Mouse (Mus musculus): Measurements from ENCODE around the gene Treh.

Treh gene

DNA sequence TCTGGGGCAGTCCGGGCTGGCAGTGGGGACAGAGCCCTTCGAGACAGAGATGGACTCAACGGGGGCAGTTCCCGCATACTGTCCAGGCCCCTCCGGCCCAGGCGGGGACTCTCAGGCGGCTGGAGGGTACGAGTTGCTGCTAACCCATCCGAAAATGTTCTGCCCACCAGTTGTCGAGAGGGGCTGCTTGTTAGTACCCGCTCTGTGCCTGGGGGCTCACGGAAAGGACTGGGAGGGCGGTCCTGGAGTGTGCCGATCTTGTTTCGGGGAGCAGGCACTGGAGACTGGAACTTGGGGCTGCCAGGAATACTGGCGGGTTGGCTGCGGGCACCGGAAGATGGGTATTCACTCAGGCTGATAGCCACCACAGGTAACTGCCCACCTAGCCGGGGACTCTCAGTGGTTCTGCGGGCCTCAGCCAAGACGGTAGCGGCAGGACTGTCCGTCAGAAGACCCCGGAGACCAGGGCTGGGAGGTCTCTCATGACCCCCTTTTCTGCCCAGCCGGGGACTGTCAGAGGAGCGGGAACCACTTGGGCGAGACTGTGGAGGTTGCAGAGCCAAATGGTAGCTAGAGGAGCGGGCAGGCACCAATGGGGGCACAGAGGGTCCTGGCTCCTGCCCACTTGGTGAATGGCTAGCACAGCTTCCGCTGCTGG, 42.8 kb downstream of the Treh start:
- no peak for DNase-seq (ENCODE audit: low read depth, low spot score)

DNA sequence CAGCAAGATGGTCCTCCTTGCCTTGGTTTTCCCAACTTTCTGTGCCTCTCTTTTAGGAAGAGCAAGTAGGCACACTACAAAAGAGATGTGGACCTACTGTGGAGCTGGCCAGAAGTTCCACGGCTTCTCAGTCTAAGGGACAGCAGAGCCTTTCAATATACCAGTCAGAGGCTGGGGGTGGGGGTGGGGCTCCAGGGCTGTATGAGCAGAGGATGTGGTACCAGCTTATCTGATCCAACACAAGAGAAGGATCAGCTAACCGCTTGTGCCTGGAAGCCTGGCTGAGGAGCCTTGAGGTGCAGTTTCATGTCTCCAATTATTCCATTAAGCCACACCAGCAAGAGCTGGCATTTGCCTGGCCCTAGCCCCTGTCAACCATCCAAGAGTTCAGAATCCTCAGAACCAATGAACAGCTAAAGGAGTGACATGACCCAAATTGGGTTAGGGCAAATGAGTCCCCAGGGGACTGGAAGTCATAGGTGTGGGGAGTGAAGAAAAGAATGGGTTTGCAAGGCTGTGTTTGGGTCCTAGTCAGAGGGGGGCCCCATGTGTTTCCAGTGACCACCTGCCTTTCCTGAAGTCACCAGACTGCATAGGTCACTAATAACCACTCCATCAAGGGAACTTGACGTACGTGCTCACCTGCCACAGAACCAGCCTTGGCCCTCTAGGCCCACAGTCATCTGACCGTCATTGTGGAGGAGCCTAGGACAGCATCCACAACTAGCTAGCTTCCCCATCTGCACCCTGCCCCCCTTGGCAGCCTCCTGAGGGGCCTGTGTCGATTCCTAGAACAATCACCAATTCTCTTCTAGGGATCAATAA, 44.2 kb downstream of the Treh start:
- DNase-seq (ENCODE audit: low read depth, low spot score) = no peak

DNA sequence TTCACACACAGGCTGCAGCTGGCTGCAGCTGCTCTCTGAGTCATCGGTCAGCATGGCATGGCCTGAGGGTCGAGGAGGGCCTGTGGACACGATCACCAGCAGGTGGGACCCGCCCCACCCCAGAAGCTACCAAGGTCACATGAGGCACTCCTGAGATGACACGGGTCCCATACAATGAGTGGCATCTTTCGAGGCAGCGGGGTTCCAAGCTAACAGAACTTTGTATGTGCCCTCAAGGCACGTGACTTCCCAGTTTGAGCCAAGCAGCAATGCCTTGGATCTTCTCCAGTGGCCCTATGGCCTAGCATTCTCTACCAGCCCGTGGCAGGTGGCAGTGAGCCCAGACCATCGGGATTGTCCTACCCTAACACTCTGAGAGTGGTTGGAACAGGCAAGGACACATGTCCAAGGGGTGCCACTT, 44.8 kb downstream of the Treh start:
- no peak for DNase-seq (ENCODE audit: low read depth, low spot score)

DNA sequence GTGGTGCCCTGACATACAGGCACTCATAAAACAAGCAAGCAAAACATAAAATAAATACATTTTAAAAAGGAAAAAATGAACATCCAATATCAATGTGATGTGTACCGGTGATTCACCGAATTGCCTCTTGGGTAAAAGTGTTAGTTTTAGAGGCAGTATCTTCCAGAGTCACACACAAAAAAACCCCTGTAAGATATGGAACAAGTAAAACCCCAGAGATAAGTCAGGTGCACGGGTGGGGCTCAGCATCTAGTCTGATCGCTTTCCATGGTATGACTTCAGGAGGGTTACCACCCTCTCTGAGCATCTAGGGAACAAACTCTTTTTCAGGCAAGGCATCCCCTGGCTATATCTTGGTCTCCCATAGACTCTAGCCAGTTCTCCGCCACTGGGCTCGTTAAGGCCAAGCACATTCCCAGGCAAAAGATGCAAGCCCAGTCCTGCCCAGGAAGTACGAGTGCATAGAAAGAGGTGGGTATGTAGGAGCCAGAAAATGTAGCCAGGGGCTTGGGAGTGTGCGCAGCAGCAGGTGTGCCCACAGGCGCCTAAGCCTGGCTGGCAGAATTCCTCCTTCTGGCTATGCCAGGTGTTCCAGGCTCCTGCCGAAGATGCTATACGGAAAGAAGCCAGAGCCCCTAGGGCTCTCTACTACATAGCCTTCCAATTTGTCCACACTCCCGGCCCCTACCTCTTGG, 46.1 kb downstream of the Treh start:
- no peak for DNase-seq (ENCODE audit: low read depth, low spot score)

DNA sequence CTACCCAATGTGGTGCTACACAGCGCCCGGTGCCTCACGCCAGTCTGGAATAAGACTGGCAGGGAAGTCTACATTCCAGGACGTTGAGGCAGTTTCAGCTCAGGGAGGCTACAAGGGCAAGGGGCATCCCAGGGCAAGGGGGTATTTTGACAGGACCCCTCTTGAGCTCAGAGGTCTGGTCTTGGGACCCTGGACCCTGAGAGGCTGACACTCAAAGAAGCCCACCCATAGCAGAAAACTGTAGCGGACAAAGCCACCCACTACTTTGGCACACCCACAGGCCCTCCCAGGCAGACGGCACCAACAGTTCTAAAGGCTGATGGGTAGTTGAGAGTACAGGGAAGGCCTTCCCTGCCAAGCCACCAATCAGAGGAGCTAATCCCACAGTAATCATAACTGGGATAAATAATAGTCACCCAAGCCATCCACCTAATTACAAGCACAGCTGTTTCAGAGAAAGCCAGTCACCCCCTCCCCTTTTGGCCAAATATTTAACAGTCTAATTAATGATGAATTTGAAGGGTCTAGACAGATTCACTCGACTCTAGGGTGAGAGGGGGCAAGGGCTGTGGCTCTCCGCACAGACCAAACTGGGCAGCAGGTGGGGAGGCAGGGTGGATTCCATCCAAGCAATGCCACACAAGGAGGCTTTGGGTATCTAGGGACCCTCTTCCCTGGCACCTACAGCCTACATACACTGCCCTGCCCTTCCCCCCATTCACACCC, 46.8 kb downstream of the Treh start:
- no peak for DNase-seq (ENCODE audit: low read depth, low spot score)

DNA sequence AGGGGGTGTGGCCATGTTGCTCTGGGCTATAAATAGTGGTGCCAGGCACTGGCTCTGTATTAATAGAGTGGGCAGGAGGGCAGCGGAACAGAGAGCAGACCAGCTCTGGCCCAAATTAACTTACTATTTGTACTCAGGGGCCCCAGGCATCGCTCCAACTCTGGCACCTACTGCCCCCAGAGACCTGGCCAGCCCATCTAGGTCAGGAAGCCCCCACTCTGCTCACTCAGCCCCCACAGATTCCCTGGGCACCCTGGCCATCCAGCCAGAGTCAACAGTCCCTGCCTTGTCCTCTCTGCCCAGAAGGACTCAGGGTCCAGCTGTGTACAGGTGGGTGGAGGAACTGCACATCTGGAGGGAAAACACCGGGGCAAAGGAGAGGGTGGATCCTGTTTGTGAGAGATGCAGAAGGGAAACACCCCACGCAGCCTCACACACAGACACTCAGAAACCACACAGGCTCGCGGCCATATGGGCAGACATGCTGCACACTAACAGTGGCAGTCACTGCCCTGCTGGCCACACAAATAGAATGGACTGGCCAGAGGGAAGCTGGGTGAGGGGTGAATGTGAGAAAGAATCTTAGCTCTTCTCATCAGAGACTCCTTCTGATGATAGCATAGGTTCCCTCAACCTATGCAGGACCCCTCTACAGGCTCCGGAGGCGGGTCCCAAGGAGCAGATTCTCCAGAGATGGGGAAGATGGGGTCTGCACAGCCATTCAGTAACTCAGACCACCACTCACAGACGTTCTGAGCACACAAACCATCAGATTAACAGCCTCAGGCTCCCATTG, 47.5 kb downstream of the Treh start:
- DNase-seq (ENCODE audit: low read depth, low spot score) = no peak

DNA sequence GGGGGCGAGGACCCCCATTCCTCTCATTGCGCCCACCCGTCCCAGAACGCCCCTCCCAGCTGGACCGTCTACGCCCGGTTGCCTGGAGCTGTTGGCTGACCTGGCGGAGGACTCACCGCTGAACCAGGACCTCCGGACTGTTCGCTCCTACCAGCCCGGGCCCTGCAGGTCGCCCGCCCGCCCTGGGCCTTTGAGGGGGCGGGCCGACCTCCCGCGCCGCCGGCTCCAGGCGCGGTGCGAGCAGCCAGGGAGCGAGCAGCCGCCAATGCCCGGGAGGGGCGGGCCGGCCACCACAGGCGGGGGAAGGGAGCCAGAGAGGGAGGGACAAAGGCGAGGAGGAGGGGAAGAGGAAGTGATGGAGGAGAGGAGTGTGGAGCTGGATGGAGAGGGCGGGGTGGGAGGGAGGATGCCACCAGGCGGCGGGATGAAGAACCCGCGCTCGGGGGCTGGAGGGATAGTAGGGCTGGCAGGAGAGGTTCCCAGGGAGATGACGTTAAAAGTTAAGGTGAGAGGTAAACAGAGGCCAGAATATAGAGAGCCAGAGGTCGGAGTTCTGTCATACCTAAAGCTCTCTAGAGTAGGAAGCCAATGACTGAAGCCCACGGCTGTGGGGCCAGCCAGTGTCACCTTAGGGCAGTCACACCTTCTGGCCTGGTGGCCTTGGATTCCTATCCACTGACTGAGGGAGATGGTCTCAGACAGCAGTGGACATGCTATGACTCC, 48.3 kb downstream of the Treh start:
- peak; percentile 78 for DNase-seq (ENCODE audit: low read depth, low spot score)

DNA sequence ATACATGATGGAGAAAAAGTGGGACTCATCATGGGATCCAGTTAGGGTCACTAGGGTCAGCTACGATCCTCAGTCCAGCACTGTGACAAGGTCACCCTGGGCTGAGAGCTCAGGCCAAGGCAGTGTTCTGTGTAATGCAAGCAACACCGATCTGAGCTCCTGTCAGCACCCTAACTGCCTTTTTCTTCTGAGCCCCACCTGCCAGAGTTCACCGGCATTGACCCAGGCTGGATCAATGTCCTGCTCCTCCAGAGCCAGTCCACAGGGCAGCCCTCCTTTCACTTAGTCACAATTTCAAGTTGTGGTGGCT, 48.8 kb downstream of the Treh start:
- DNase-seq (ENCODE audit: low read depth, low spot score) = no peak

DNA sequence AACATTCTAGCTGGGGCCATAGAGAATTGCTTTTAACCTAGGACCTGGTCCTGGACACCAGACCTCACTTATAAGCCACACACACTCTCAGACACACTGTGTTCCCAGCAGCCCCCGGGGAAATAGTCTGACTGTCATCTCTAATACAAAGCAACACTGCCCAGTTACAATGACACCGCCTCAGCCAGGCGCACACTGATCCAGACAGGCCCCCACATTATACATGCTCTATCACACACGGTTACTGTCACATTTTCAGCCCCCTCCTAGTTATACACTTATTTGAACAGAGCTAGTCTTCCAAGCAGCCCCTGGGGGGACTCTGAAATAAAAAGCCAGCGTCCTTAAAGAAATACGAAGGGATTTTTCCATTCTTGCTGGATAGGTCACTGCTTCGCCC, 49.5 kb downstream of the Treh start:
- no peak for DNase-seq (ENCODE audit: low read depth, low spot score)

DNA sequence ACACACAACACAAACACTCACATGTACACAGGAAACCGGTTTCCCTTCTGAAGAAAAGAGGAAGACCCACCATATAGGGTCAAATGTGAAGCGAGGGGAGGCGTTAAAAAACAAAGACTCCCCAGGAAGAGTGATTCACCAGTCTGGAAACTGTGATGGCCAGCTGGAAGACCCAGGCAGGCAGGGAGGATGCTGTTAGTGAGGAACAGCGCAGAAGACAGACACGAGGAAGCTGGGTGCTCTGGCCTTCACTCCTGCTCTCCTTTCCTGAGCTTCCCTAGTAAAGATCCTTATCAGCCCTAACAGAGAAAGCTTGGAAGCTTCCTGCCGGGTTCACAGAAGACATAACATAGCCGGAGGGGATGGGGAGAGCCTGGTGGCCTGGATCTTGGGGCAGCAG, 50.0 kb downstream of the Treh start:
- no peak for DNase-seq (ENCODE audit: low read depth, low spot score)

DNA sequence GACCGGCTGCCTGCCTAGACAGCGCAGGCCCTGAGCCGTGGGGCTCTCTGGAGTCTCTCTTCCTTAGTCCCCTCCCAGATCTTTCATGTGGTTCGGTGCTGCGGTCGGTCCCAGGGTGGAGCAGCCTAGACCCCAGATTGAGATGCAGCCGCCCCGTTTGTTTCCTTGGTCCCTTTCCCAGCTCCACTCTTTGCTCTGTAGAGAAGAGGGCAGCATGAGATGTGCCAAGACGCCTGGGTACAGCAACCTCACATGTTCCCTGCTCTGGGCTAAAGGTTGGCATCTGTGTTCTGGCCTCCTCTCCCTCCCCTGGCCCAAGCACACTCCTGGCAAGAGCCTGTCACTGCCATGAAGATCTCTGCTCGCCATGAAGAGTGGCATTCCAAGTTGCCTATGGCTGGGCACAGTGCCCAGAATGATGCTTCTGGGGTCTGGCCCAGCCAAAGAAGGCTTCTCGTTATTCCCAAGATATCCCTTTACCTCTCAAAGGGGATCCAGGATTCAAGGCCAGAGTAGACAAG, 50.5 kb downstream of the Treh start:
- DNase-seq (ENCODE audit: low read depth, low spot score) = no peak

DNA sequence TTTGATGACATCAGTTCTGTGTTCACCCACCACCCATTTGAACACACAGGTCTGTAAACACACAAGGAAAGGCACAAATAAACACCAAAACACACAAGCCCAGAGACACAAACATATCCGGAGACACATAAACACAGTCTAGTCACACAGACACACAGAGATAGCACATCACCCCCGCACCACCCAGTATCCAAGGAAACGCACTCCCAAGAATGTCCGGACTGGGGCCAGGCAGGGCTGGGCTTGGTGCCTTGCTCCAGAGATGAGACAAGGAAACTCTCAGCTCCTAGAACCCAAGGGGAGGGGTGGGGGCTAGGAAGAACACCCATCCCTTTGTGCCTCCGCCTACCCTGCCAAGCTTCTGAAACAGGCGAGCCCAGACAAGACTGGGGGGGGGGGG, 51.2 kb downstream of the Treh start:
- no peak for DNase-seq (ENCODE audit: low read depth, low spot score)

DNA sequence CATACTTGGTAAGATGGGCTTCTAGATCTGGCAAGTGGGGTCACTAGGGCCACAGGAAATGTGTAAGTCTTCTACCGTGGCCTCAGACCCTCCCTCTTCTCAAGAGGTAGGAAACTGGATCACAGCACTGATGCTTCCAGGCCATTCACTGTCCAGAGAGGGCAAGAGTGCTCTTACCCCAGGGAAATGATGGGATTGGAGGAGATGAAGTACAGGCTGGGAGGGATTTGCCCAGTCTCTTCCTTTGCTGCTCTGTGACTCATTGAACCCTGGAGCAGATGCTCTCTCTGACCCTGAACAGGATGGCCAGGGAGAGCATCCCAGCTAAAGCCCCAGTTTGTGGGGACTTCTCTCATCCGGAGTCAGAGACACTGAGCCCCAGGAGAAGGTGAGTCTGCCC, 51.6 kb downstream of the Treh start:
- no peak for DNase-seq (ENCODE audit: low read depth, low spot score)

DNA sequence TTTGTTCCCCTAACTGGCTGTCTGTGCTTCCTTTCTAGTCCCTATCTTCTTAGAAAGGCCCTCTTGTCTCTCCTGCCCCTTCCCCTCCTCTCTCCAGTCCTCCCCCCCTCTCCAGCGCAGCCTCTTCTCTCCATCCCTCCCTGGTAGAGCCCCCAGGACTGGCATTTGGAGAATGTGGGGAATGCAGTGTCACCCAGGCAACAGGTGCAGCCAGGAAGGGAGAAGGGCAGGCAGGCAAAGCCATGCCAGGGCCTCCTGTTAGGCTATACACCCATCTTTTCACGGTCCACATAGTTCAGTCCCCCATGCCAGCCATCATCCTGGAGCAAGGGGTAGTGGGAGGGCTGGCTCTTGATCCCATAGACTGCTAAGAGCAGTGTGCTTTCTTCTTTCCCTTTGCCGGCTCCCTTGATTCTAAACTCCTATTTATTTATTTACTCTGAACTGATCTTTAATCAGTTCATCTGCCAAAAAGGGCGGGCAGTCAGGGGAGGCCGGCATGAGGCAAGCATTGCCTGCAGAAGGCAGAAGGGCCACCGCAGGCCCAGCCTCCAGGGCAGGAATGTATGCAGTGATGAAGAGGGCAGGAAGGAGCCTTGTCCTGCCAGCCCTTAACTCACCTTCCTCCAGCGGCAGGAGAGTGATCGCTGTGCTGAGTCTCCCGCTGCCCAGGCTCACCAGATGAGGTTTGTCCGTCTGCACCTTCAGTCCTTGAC, 53.6 kb downstream of the Treh start:
- no peak for DNase-seq (ENCODE audit: low read depth, low spot score)

DNA sequence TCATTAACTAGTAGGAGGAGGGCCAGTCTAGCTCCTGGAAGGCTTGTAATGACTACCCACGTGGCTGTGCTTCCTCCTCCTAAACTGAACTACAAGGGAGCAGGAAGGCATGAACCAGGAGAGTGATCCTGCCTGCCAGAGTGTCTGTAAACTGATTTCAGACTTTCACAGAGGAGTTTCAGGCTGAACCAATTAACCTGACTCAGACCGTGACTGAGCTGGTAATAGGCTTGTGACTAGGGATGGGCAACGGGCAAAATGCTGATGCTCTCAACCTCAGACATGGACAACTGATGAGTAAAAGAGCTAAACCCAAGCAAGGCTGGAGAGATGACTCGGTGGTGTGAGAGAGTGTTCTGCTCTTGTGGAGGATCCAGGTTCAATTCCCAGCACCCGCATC, 54.4 kb downstream of the Treh start:
- DNase-seq (ENCODE audit: low read depth, low spot score) = no peak

DNA sequence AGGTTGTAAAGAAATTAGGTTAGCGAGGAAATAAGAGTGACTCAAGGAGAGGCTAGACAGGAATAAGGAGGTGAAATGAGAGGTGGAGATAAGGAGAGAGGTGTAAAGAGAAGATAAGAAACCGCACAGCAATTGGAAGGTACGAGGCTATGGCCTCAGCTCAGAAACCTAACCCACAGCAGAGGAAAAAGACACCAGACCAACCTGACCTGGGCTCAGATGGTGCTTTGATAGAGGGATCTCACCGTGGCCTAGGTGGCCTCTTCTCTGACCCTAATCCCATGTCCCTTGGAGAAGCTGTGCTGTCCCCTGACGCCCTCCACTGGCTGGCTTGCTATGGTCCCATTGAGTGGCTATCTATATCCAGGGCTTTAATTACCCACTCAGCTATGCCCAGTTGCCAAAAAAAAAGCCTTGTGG, 59.1 kb downstream of the Treh start:
- no peak for DNase-seq (ENCODE audit: low read depth, low spot score)

DNA sequence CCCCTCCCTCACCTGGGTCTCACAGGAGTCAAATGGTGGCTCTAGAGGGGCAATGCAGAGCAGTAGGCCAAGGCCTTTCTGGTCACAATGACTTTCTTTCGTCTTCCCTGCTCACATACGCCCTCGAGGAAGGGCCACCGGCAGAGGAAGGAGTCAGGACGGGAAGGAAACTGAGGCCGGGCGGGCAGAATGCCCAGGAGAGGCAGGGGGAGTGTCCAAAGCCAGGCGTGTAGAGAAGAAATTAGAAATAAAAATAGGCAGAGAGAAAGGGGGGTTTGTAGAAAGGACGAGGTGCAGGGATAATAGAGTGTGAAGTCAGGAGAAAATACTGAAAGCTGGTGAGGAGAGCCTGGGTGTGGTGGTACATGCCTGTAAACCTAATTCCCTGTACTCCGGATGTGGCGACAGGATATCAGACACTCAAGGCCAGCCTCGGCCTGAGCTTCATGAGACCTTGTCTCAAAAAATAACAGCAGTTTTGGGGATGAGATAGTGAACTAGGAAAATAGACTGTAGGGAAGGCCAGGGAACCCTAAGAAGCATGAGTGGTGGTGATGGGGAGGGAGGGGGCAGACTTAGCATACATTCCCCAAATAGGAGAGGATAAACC, 60.0 kb downstream of the Treh start:
- no peak for DNase-seq (ENCODE audit: low read depth, low spot score)

DNA sequence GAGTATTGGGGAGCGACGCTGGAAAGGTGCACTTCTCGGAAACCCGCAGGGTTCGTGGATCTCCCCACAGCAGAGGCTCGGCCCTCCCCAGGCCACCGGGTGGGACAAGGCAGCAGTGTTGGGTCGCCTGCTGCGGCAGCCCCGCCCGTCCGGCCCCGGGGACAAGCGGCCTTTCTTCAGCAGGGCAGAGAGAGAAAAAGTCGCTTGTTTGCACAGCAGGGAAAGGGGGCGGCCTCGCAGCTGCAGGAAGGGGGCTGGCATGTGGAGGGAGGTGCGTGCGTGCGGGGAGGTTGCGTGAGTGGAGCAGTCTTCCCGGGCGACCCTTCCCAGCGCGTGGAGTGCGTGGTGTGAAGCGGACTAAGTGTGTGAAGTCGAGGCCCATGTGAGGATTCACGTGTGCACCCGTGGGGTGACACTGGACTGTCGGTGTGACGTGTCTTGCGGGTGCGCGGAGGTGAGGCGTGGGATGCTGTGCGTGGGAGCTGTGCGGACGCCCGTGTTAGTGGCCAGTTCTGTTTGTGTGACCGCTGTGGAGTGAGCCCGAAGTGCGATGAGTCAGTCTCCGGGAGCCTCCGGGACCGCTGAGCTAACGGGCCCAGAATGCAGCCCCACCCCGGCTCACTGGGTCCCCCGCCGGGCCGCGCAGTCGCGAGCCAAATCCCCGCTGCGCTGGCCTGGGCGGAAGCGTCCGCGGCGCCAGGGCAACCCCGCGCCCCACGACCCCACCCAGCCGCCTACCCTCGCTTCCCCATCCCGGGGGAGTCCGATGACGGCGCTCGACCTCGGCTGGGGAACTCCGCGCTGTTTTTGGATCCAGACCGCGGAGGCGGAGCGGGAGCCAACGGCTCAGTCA, 60.9 kb downstream of the Treh start:
- no peak for DNase-seq (ENCODE audit: low read depth, low spot score)

Measured in forelimb bud, embryonic 11.5 days (tissue).